In genomic region chr10:75756719-75757118, GRCm38 (mm10) we compare ENCODE assay signal across 39 mouse cellular contexts. TPM values are rescaled to one million over a fixed set of nuclear protein-coding genes. Genes with fewer than 3 reads are reported as not detected.
"Had no signal": no experiment of that assay in that cellular context is flagged by ENCODE, and none has a peak within 500 bp of the region (broad histone marks: within the 10 kb centered on the region; RNA-seq: fewer than 3 reads in every experiment).

No protein-coding gene starts in this region.

- H3K4me3 ChIP-seq: gastrocnemius, adult 2 months; heart, embryonic 10.5 days; heart, embryonic 12.5 days; kidney, embryonic 15.5 days; limb, embryonic 10.5 days; limb, embryonic 12.5 days had no signal

- H3K4me1 ChIP-seq: heart, embryonic 10.5 days; heart, embryonic 12.5 days; kidney, embryonic 15.5 days; limb, embryonic 10.5 days; limb, embryonic 12.5 days had no signal

- ATAC-seq: hindbrain, postnatal 0 days; intestine, embryonic 16.5 days had no signal

- DNase-seq: gastrocnemius, adult 2 months; gastrocnemius, postnatal 10 days; gastrocnemius, postnatal 25 days; heart, adult 18-20 months; heart, postnatal 10 days; heart, postnatal 36 days; kidney, adult 11 months; kidney, adult 2 months; kidney, adult 9 months; kidney, postnatal 14 days; kidney, postnatal 36 days; layer of hippocampus, adult 9-11 months; layer of hippocampus, postnatal 36 days had no signal

- H3K27me3 ChIP-seq: heart, embryonic 12.5 days; kidney, embryonic 15.5 days; limb, embryonic 12.5 days had no signal

- H3K27ac ChIP-seq: gastrocnemius, adult 2 months; heart, embryonic 10.5 days; hindbrain, embryonic 14.5 days; hindbrain, postnatal 0 days; kidney, embryonic 15.5 days; kidney, postnatal 0 days; limb, embryonic 10.5 days; limb, embryonic 12.5 days had no signal

- H3K9ac ChIP-seq: heart, embryonic 12.5 days; hindbrain, embryonic 14.5 days; kidney, embryonic 15.5 days; limb, embryonic 12.5 days had no signal

- H3K4me2 ChIP-seq: heart, embryonic 12.5 days; hindbrain, embryonic 14.5 days; kidney, embryonic 15.5 days; limb, embryonic 12.5 days had no signal

- H3K9me3 ChIP-seq: heart, embryonic 10.5 days; heart, embryonic 12.5 days; limb, embryonic 10.5 days; limb, embryonic 12.5 days had no signal

RNA-seq across cellular contexts. Expression of gene Gm20441, which starts 24.0 kb away (rescaled TPM):
- total RNA-seq: gastrocnemius, adult 2 months; gastrocnemius, postnatal 10 days; gastrocnemius, postnatal 25 days; gastrocnemius, postnatal 4 days; granulocyte monocyte progenitor cell, adult 5-6 weeks; heart, adult 18-20 months; heart, adult 8-10 months; heart, postnatal 10 days; heart, postnatal 36 days; hematopoietic stem cell, adult 5-6 weeks; hindbrain, postnatal 0 days; layer of hippocampus, adult 18-20 months; layer of hippocampus, adult 8-10 months; layer of hippocampus, postnatal 14 days; layer of hippocampus, postnatal 36 days; left cerebral cortex, adult 18-20 months; left cerebral cortex, adult 8-10 months; left cerebral cortex, postnatal 10 days; left cerebral cortex, postnatal 36 days; liver, adult 2 months had no signal
- polyA plus RNA-seq: frontal cortex, adult 2 months; heart, embryonic 10.5 days; heart, embryonic 12.5 days; heart, embryonic 14.5 days; heart, embryonic 16.5 days; hindbrain, embryonic 11.5 days; hindbrain, embryonic 14.5 days; hindbrain, postnatal 0 days; intestine, embryonic 14.5 days; intestine, embryonic 16.5 days; kidney, adult 2 months; limb, embryonic 10.5 days had no signal

RNA-seq across cellular contexts. Expression of gene Gstt1, which starts 41.7 kb away (rescaled TPM):
- total RNA-seq: granulocyte monocyte progenitor cell, adult 5-6 weeks had no signal
